Mouse (Mus musculus) heart, postnatal 36 days (tissue): ENCODE measurements at regions not wholly inside any gene's neighbourhood (a gene's known extent, or its start where the extent isn't known, plus 50 kb on each side); places are given as distances from the start of the nearest gene placed in this dataset.

ENCODE experiments used
- DNase-seq, 2 experiments: peaks; one replicate each; pipeline ENCODE4 v3.0.0; 2021 to 2022
- intact Hi-C: fragments of 180-260 bp; cut with DNase I; formaldehyde crosslinking; loops from one replicate; pipeline ENCODE4 v1.15.1; 2025

- intact Hi-C loops = loop anchor here (1.0 to 10.0 kb wide), 4 partner anchors 345 to 795 kb away; no protein-coding TSS in a partner anchor
- DNase-seq = peak; percentile 80 to 87
Measured at GRCm38 (mm10) chr10:83819266-83819949, 96.7 kb downstream of the 1500009L16Rik start.

- intact Hi-C loops = loop anchor here (1.0 to 10.0 kb wide), 8 partner anchors 51 to 795 kb away; no protein-coding TSS in a partner anchor
Measured at GRCm38 (mm10) chr10:83819950-83820275, 97.2 kb downstream of the 1500009L16Rik start.

DNA sequence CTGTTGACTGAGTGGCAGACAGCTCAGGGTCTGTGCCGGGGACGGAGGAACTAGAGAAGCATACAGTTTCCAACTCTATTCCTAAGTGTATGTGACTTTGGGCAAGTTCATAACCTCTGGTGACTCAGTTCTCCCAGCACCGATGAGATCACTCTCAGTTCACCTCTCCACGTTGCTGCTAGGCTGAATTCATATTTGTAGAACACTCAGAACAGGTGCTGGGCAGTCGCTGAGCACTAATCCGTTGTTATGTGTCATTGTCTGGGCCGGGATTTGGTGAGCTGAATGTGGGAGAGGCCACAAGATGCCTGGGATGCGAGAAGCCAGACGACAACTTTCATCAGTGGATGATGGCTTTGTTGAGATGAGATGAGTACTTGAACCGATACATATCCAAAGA is 98.4 kb downstream of the 1500009L16Rik start:
- DNase-seq = no peak
- intact Hi-C loops = loop anchor here (2.0 to 5.0 kb wide), 3 partner anchors 50 to 198 kb away; no protein-coding TSS in a partner anchor

More at GRCm38 (mm10) chr10:83819950-83820275, 97.2 kb downstream of the 1500009L16Rik start:
- DNase-seq = no peak

DNA sequence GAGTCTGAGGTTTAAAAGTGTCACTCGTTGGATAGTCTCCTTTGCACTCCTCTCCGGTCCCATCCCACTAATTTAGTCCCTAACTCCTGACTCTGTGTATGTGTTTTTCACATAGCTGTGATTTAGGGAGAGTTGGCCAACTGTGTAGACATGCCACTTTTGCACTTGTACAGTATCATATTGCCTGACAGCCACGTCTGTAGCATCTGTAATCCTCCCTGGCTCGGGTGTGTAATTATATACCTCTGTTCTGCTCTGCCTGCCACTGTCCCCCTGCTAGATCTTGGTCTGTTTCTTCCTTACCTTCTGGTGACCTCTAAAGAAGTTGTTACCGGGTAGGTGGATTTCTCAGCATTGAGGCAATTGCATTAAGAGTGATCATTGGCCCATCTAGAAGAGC is 103.4 kb downstream of the 1500009L16Rik start:
- DNase-seq = no peak
- intact Hi-C loops = no loop called here

- intact Hi-C loops = no loop called here
Measured at GRCm38 (mm10) chr10:83836351-83836750, 113.7 kb downstream of the 1500009L16Rik start.

DNA sequence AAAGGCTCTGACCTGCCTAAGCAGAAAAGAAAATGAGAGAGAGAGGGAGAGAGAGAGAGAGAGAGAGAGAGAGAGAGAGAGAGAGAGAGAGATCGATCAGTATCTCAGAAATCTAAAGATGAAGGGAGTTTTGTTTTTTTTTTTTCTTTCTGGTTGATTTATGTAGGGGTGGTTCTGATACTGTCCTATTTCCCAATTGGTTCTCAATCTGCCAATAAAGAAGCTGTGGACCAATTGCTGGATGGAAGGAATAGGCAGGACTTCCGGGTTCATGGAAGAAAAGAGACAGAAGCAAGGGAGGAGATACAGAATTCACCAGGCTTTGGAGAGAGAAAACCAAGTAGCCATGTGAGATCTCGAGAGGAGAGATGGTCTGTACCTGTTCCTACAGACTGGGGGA is 117.6 kb downstream of the 1500009L16Rik start:
- intact Hi-C loops = no loop called here
- DNase-seq = no peak

More at GRCm38 (mm10) chr10:83836351-83836750, 113.7 kb downstream of the 1500009L16Rik start:
- DNase-seq = no peak

GRCm38 (mm10) chr10:83850881-83851280 is 128.2 kb downstream of the 1500009L16Rik start:
- intact Hi-C loops = no loop called here
- no peak for DNase-seq

DNA sequence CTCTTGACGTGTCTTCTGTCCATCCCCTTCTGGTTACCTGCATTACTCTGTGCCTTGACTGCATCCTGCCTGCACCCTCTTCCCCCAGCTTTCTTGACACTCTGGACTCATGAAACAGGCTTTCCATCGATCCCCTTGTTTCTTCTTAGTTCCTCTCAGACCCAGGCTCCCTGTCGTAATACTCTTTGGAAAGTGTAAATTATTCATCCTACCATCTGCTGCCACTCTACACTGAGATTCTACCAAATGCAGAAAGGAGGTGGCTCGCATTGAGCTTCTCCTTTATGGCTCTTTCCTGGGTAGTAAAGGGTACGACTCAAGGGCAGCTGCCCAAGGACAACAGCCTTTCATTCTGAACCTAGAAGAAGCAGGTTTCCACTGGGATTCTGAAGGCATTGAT is 129.5 kb downstream of the 1500009L16Rik start:
- intact Hi-C loops = no loop called here
- DNase-seq = no peak

- no peak for DNase-seq
- intact Hi-C loops = no loop called here
Measured at GRCm38 (mm10) chr10:83852806-83853205, 130.1 kb downstream of the 1500009L16Rik start.

- DNase-seq = no peak
- intact Hi-C loops = no loop called here
Measured at GRCm38 (mm10) chr10:83857794-83858442, 135.3 kb downstream of the 1500009L16Rik start.

- DNase-seq = no peak
- intact Hi-C loops = no loop called here
Measured at GRCm38 (mm10) chr10:83858689-83859088, 136.0 kb downstream of the 1500009L16Rik start.

GRCm38 (mm10) chr10:83859633-83860032 is 137.0 kb downstream of the 1500009L16Rik start:
- intact Hi-C loops = no loop called here
- peak in 1 of 2 experiments; percentile 30 for DNase-seq

- DNase-seq = no peak
Measured at GRCm38 (mm10) chr10:83861574-83862190, 139.0 kb downstream of the 1500009L16Rik start.

DNA sequence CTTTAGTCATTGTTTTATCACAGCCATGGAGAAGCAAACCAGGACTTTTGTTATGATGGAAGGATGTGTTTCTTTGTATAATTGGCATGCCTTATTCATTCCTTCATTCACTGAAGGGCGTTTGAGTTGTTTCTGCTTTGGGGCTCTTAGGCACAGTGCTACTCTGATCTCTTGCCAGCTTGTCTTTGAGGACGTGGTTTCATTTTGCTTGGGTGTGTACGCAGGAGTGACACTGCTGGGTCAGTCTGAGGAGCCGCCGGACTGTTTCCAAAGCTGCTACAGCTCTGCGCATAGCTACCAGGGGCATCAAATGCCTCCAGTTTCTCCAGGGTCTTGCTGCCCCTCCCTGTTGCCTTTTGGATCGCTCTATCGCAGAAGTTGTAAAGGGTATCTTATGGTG is 141.9 kb downstream of the 1500009L16Rik start:
- no peak for DNase-seq
- intact Hi-C loops = no loop called here

More at GRCm38 (mm10) chr10:83861574-83862190, 139.0 kb downstream of the 1500009L16Rik start:
- intact Hi-C loops = no loop called here

- intact Hi-C loops = no loop called here
- peak in 1 of 2 experiments; percentile 27 for DNase-seq
Measured at GRCm38 (mm10) chr10:83865929-83866328, 143.3 kb downstream of the 1500009L16Rik start.

DNA sequence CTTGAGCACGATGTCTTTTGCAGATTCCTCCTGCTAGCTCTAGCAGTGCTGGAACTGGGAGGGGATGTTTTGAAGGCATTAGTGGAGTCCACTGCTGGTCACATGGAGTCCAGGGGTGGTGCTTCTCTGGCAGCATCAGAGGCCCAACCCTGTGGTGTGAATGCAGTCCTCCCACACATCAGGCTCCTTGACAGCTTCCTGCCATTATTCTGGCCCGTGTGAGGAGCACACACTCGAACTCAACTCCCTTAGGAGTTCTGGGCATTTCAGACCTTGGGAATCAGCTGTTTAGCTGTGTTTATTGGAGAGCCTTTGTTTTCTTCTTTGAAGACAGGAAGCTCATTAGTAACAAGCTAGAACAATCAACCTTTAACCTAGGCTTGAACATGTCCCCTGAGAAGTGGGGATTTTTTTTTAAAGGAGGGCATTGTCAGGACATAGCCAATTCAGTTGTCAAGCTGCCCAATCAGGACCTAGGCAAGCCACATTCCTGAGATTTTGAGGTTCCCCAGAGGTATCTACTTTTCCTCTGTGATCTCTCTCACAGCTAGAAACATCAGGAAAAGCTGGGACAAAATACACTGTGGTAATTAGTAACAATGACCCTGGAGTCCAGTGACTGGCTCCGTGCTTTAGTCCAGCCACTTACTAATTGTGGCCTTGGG is 149.2 kb downstream of the 1500009L16Rik start:
- intact Hi-C loops = loop anchor here (2.0 kb wide), 4 partner anchors 51 to 189 kb away; no protein-coding TSS in a partner anchor
- peak; percentile 56 to 69 for DNase-seq

DNA sequence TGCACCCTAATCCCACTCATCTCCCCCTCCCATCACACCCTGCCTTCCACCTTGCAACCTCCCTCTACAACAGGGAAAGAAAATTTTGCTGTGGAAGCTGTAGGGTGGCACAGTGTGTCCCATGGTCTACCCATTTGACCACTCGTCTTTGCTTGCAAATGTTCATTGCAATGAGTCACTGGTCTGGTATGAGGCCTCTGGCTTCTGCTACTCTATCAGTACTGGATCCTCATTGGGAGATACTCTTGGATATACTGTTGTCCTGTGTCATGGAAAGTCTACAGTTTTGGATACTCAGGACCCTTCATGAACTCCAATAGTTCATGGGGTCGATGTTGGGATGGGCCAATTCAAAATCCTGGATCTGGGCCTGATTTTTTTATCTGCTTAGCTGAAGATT is 156.1 kb downstream of the 1500009L16Rik start:
- DNase-seq = no peak
- intact Hi-C loops = no loop called here

- DNase-seq = no peak
- intact Hi-C loops = no loop called here
Measured at GRCm38 (mm10) chr10:83882119-83882890, 159.6 kb downstream of the 1500009L16Rik start.

- DNase-seq = no peak
Measured at GRCm38 (mm10) chr10:83882891-83883185, 160.2 kb downstream of the 1500009L16Rik start.

GRCm38 (mm10) chr10:83884553-83884952 is 161.9 kb downstream of the 1500009L16Rik start:
- intact Hi-C loops = no loop called here
- no peak for DNase-seq

More at GRCm38 (mm10) chr10:83882891-83883185, 160.2 kb downstream of the 1500009L16Rik start:
- intact Hi-C loops = no loop called here
